8 mouse cellular contexts compared by ENCODE assay signal in genomic region chr14:31001307-31002205, GRCm38 (mm10). TPM values are rescaled to one million over a fixed set of nuclear protein-coding genes. Genes with fewer than 3 reads are reported as not detected.
A peak's percentile ranks its signal among the peaks of the same experiment; 100 is the strongest.
DNase-seq lines count a peak whose midpoint lies in the region; ATAC-seq lines count a peak whose summit lies in the region.

Glt8d1 (plus strand) TSS chr14:31001400.
Spcs1 (minus strand) TSS chr14:31001672.

- H3K4me3 ChIP-seq in brown adipose tissue, adult 24 weeks (ENCODE audit: insufficient read depth, low read depth, low read length): peak within 1 kb of the TSS; percentile 82
- H3K4me3 ChIP-seq in forebrain, embryonic 10.5 days: peak within 1 kb of the TSS; percentile 87
- peak within 1 kb of the TSS; percentile 90 to 98 for H3K4me3 ChIP-seq in heart, embryonic 14.5 days (ENCODE audit: control insufficient read depth in 1 of 2, insufficient read depth in 1 of 2, low read depth in 1 of 2, low read length in 2 of 2)
- H3K4me3 ChIP-seq in liver, embryonic 12.5 days: peak within 1 kb of the TSS; percentile 91

- no peaks in the 10 kb centered on the region for H3K9me3 ChIP-seq in forebrain, embryonic 10.5 days
- no peaks in the 10 kb centered on the region for H3K9me3 ChIP-seq in heart, embryonic 14.5 days (ENCODE audit: control insufficient read depth, low read length)
- no peaks in the 10 kb centered on the region for H3K9me3 ChIP-seq in liver, embryonic 12.5 days (replicated peaks)

- peak; percentile 86 for ATAC-seq in heart, embryonic 14.5 days (ENCODE audit: insufficient number of reproducible peaks, insufficient read depth, low FRiP score, low read depth)
- peak; percentile 88 for ATAC-seq in liver, embryonic 12.5 days

- WGBS in forebrain, embryonic 10.5 days: under 1% methylated on average over 84 of the region's 84 CpGs
- WGBS in heart, embryonic 14.5 days: under 1% methylated on average over 72 of the region's 84 CpGs
- WGBS in liver, embryonic 12.5 days (ENCODE audit: insufficient replicate concordance): under 1% methylated on average over 84 of the region's 84 CpGs

- peak; percentile 90 for DNase-seq in CD4-positive helper T cell, adult 2 months (ENCODE audit: low read depth, low spot score)
- DNase-seq in forebrain, embryonic 10.5 days (ENCODE audit: extremely low spot score, low spot score): peak; percentile 84
- peak; percentile 91 for DNase-seq in kidney, postnatal 14 days
- peak; percentile 89 for DNase-seq in naive thymus-derived CD4-positive, alpha-beta T cell, adult 2 months (ENCODE audit: low read depth)
- DNase-seq in splenic B cell, adult 2 months (ENCODE audit: low read depth, low spot score): peak; percentile 80

- H3K36me3 ChIP-seq in forebrain, embryonic 10.5 days (replicated peaks): peaks cover 32% of the 10 kb centered on the region
- peaks cover 20% of the 10 kb centered on the region for H3K36me3 ChIP-seq in heart, embryonic 14.5 days (ENCODE audit: control insufficient read depth, insufficient read depth, low read length)
- peaks cover 24% of the 10 kb centered on the region for H3K36me3 ChIP-seq in liver, embryonic 12.5 days
- H3K36me3 ChIP-seq in splenic B cell, adult 2 months (ENCODE audit: control insufficient read depth, insufficient read depth, low read length, poor library complexity, severe bottlenecking): peaks cover 1% of the 10 kb centered on the region; the same call in 1 of the 2 replicates

- H3K27ac ChIP-seq in brown adipose tissue, adult 24 weeks (replicated peaks; ENCODE audit: low read depth, low read length): peak within 1 kb of the TSS; percentile 87
- H3K27ac ChIP-seq in forebrain, embryonic 10.5 days: peak within 1 kb of the TSS; percentile 95
- H3K27ac ChIP-seq in heart, embryonic 14.5 days (replicated peaks in 1 of 2; ENCODE audit: control insufficient read depth in 1 of 2, insufficient read depth in 1 of 2, low read depth in 2 of 2, low read length in 2 of 2): peak within 1 kb of the TSS; percentile 74 to 90
- H3K27ac ChIP-seq in liver, embryonic 12.5 days: peak within 1 kb of the TSS; percentile 94

- peaks cover 3% of the 10 kb centered on the region for H3K4me1 ChIP-seq in brown adipose tissue, adult 24 weeks (ENCODE audit: control insufficient read depth, insufficient read depth, insufficient read length, low read length)
- peaks cover 20% of the 10 kb centered on the region for H3K4me1 ChIP-seq in forebrain, embryonic 10.5 days
- H3K4me1 ChIP-seq in heart, embryonic 14.5 days (ENCODE audit: control insufficient read depth in 2 of 2, insufficient read depth in 2 of 2, low read length in 2 of 2): peaks cover 4 to 11% of the 10 kb centered on the region in 2 experiments
- H3K4me1 ChIP-seq in liver, embryonic 12.5 days: peaks cover 36% of the 10 kb centered on the region

- H3K27me3 ChIP-seq in forebrain, embryonic 10.5 days (ENCODE audit: poor library complexity, severe bottlenecking): no peaks in the 10 kb centered on the region
- H3K27me3 ChIP-seq in heart, embryonic 14.5 days (ENCODE audit: control insufficient read depth, insufficient read depth, low read length): no peaks in the 10 kb centered on the region
- H3K27me3 ChIP-seq in liver, embryonic 12.5 days (replicated peaks): no peaks in the 10 kb centered on the region
- no peaks in the 10 kb centered on the region for H3K27me3 ChIP-seq in splenic B cell, adult 2 months (ENCODE audit: control insufficient read depth, insufficient read depth, low read length, poor library complexity, severe bottlenecking)

- H3K4me2 ChIP-seq in heart, embryonic 14.5 days (ENCODE audit: low read length): peak within 1 kb of the TSS; percentile 70
- H3K4me2 ChIP-seq in liver, embryonic 12.5 days: peak within 1 kb of the TSS; percentile 89

- H3K9ac ChIP-seq in heart, embryonic 14.5 days (ENCODE audit: low read length): peak within 1 kb of the TSS; percentile 95
- H3K9ac ChIP-seq in liver, embryonic 12.5 days: peak within 1 kb of the TSS; percentile 84

RNA-seq across cellular contexts. Expression of gene Glt8d1, which starts in this region (rescaled TPM):
- 12.4 and 13.8 TPM in 2 replicates for polyA plus RNA-seq in brown adipose tissue, adult 24 weeks (2012; ENCODE audit: insufficient read depth, insufficient read length, missing spikeins)
- 45.1 and 45.8 TPM in 2 replicates for polyA plus RNA-seq in forebrain, embryonic 10.5 days (2016; fragmentation: Nextera tagmentation; extraction: Ambion mirVana)
- polyA plus RNA-seq in heart, embryonic 14.5 days (2014; fragmentation: Nextera tagmentation; extraction: Ambion mirVana): 48.1 and 60.3 TPM in 2 replicates
- 23.5 and 23.9 TPM in 2 replicates for polyA plus RNA-seq in liver, embryonic 12.5 days (2016; fragmentation: Nextera tagmentation; extraction: Ambion mirVana)

RNA-seq across cellular contexts. Expression of gene Spcs1, which starts in this region (rescaled TPM):
- 153 and 202 TPM in 2 replicates for polyA plus RNA-seq in brown adipose tissue, adult 24 weeks (2012; ENCODE audit: insufficient read depth, insufficient read length, missing spikeins)
- polyA plus RNA-seq in forebrain, embryonic 10.5 days (2016; fragmentation: Nextera tagmentation; extraction: Ambion mirVana): 261 and 264 TPM in 2 replicates
- 382 and 395 TPM in 2 replicates for polyA plus RNA-seq in heart, embryonic 14.5 days (2014; fragmentation: Nextera tagmentation; extraction: Ambion mirVana)
- 296 and 308 TPM in 2 replicates for polyA plus RNA-seq in liver, embryonic 12.5 days (2016; fragmentation: Nextera tagmentation; extraction: Ambion mirVana)

Comparison
In these comparisons a context has a peak if more than half of its experiments do, and no peak if none do; other contexts are left out.
1. Peak in every context shown above with its lines: DNase-seq, ATAC-seq, H3K4me3 ChIP-seq and H3K27ac ChIP-seq.